Mouse (Mus musculus) right cerebral cortex, postnatal 14 days (tissue): ENCODE data around the gene Cadm1.

ENCODE experiments used
- DNase-seq: peaks from one replicate; pipeline ENCODE4 v3.0.0; 2022

The Cadm1 gene

DNA sequence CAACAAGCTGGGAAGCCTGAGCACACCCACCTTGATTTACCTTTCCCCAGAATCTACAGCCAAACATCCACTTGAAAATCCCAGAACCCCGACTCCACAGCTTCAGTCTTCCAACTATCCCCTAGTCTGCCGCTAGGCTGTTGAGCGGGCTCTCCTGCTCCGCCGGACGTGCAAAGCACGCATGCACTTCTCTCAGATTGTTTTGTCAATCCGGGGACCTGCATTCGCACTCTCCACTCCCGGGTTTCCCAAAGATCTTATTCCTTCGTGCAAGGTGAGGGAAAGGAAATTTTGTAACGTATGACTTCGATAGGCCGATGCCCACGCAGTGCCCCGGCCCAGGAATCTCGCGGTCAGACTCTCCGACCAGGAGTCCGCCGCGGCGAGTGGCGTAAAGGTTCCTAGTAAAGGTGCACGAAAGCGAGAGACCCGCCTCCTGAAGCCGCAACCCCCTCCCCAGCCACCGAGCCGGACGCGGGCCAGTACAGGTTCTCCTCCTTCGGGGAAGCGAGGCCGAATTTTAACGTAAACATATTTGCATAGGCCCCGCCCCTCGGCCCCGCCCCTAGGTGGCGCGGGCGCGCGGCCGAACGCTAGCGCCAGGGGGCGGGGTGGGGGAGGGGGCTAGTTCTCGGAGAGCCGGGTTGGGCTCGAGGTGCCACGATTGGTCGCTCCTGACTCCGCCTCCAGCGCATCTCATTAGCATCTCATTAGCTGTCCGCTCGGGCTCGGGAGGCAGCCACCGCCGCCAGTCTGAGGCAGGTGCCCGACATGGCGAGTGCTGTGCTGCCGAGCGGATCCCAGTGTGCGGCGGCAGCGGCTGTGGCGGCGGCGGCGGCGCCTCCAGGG lies at the start of gene Cadm1:
Gene Cadm1, plus strand, starts transcription at position 572 of the 849 bp plus-strand sequence.
- DNase-seq = peak; percentile 94

DNA sequence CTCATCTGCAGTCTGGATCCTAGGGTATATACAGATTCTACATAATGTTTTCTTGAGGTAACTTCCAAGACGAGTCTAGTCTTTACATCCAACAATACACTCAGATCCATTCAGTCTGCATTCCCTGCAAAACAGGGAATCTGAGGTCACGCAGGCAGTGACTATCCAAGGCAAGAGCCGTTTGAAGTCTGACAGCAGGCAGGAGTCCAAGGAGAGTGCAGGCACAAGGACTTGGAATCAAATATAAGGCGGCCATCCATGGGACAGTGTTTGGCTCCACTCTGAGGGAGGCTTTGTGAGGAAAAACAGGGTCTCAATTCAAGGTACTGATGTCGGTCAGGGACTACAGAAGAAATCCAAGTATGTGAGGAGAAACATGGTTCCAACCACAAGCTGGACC lies 45.5 kb upstream of the Cadm1 start:
- no peak for DNase-seq

DNA sequence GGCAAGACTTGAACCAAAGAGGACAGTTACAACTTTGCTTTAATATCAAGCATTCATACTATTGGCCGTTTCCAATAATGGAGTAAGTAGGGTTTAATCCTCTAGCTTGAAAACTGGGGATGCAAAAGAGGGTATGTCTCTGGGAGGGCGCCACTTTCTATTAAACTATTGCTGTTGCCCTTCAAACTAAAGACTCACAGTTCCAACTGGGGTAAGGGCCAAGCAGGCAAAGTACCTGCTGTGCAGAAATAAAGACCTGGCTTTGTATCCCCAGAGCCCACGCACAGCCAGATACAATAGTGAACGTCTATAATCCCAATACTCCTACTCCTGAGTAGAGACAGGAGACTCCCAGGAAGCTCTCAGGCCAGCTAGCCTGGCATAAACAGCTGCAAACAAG lies 44.8 kb upstream of the Cadm1 start:
- no peak for DNase-seq

DNA sequence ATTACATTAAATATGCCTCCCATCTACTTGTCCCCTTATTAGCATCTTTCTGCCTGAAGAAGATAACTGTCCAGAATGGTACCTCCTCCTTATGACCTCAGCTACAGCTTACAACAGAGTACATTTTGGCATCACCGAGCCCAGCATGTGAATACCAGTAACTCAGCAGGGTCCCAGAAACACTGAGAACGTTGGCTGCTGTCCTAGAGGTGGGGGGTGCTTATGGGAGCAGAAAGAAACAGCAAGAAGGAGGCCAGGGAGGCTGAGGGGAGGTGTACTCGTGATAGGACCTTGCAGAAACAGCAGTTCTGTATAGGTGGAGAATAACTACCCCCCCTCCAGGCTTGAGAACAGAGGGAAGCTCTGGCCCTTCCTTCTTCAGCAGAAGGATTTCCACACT lies 30.2 kb upstream of the Cadm1 start:
- DNase-seq = no peak

DNA sequence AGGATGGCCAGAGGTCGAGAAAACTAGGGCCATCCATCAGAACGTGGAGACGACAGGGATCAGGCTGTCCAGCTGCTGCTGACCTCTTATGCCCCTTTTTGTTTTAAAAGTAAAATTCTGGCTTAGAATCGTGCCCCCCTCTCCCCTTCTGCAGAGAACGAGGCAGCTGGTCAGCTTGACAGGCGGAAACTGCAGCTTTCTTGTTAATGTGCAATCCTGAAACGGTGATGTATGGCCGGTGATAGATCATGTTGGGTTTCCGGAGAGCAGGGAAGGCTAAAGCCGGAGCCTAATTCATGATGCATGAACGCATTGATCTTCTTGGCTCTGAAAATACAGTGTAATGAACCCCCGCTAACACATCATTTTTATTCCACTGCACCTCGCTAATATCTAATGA lies 24.0 kb upstream of the Cadm1 start:
- no peak for DNase-seq

DNA sequence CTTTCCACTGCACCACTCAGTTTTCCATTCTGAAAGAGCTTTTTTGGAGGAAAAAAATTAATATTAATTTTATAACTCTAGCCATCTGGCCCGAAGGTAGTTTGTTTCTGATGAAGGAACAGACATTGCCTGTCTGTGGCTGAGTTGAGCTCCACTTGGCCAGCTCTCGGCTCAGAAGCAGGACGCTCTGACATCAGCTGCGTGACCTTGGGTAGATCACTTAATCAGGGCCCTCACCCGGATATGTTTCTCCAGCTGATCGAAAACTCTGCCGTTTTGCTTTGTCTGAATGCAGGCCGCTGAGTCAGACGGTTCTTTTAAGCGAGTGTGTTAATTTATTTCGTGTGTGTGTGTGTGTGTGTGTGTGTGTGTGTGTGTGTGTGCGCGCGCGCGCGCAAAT lies 23.1 kb upstream of the Cadm1 start:
- DNase-seq = no peak

DNA sequence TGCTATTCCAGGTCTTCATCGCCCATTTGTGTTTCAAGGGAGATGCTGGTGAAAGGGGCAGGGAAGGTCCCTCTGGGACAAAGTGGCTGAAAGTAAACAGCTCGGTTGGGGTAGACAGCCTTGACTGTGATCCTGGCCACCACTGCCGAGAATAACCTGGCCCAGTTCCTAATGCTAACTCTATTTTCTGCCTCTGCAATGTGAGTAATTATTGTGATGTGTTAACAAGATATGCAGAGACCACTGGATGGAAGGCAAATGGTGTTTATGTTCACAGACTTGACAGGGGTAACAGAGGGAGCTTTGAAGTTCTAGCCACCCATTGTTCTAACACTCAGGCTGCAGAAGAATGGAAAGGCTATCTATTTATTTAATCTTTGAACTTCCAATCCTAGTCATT lies 21.9 kb upstream of the Cadm1 start:
- no peak for DNase-seq

DNA sequence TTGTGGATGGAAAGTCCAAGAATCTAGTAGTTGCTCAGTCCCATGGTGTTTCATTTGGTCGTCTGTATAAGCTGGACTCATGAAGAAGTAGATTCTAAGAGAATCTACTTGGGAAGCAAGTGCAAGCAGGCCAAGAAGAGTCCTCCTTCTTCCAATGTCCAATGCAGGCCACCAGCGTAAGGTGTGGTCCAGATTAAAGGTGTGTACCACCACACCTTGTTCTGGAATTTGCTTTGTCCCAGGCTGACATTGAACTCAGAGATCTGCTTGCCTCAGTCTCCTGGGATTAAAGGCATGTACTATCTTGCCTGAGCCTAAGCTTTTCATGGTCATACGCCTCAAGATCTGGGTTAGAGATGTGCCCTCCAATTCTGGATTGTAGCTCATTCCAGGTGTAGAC lies 17.5 kb upstream of the Cadm1 start:
- no peak for DNase-seq

DNA sequence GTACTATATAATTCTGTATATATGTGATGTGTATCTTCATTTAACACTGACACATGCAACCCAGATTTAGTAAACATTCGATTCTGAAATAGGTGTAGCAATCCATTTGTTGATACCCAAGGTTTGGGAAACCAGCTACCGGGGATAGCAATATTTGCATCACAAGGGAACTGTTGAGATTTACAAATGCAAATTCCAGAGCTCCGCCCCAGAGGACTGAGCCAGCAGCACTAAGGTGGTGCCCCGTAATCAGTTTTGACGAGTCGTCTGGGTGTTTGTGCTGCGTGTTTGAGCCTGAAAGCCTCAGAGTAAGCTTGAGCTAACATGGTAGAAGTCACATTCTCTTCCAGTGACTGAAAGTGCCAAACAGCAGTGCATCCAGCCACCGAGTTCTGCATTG lies 15.7 kb upstream of the Cadm1 start:
- no peak for DNase-seq

DNA sequence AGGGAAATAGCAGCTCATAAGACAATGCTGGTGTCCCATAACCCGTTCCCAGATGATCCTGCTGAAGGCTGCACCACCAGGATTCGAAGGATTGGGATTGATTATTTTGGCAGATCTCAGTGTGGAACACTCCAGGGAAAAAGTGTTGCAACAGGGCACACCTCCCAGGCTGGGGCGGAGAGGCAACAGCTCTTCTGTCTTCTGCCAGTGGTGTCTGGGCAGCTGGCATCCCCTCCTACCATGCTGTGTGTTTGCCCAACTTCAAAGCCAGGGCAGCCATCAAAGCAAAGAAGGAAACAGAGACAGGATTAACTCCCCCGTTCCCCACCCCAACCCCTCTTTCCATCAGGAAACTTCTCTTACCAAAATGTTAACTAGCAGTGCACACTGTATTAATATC lies 13.7 kb upstream of the Cadm1 start:
- DNase-seq = no peak

DNA sequence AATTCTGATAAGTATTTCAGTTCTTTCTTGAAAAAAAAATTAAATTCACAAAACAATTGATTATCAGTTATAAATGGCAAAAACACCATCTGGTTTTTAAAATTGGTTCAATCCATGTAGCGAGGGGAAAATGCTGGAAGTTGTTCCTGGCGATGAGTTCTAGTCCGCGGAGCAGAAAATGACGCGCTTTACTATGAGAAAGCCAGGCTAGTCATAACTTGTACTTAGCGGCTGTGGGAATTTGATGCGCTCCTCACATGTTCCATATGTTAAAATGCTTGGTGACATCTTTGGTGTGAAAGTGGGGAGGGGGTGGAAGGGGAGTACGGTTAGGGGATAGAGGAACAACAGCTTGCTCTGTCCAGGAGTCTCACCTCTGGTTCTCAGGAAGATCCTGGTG lies 2.7 kb upstream of the Cadm1 start:
- DNase-seq = no peak

DNA sequence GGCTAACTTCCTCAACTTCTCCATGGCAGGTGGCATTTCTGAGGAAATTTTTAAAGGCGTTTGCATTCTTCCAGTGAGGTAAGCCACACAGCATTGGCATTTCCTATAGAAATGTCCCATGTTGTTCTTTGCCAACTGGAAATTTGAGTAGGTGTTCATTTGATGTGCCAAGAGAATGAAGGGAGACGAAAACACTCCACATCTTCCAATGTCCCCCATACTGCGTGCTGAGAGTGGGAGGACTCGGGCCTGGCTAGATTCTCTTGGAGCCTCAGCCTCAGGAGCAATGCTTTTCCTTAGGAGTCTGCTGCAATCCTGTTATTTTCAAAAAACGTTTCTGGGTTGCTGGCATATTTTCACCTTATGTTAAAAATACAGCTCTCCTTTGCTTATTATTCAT lies 2.2 kb upstream of the Cadm1 start:
- DNase-seq = no peak

DNA sequence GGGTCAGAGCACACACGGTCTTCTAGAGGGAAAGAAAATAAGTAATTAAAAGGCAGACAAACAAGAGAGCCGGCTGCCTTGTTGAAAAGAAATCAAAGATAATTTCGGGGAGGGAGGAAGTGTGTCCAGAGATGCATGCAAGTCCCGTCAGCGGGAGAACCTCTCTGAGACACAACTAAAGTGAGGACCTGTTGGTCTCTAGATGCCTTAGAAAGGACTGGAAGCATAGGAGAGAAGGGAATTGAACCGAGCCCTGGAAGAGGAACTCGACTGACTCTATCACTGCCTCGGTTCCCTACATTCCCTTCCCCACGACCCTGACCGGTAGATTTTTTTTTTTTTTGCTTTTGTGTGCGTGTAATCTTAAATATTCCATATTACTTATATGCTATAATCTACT lies 791 bp upstream of the Cadm1 start:
- no peak for DNase-seq

DNA sequence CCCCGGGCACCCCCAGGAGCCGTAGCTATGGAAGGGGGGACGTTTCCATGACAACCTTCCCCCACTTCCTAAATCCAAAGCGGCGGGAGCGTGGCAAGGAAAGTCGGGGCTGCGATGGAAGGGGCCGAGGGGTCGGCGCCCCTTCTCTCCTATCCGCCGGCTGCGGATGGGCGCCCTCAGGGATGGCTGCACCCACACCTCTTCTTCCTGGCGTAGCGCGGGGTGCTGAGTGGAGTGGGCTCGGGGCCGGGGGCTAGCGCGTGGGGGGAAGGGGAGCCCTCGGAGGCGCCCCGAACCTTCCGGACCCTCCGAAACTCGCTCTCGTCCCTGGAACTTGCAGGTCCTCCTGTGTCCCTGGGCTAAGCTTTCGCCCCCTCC lies 560 bp downstream of the Cadm1 start:
- DNase-seq = no peak

DNA sequence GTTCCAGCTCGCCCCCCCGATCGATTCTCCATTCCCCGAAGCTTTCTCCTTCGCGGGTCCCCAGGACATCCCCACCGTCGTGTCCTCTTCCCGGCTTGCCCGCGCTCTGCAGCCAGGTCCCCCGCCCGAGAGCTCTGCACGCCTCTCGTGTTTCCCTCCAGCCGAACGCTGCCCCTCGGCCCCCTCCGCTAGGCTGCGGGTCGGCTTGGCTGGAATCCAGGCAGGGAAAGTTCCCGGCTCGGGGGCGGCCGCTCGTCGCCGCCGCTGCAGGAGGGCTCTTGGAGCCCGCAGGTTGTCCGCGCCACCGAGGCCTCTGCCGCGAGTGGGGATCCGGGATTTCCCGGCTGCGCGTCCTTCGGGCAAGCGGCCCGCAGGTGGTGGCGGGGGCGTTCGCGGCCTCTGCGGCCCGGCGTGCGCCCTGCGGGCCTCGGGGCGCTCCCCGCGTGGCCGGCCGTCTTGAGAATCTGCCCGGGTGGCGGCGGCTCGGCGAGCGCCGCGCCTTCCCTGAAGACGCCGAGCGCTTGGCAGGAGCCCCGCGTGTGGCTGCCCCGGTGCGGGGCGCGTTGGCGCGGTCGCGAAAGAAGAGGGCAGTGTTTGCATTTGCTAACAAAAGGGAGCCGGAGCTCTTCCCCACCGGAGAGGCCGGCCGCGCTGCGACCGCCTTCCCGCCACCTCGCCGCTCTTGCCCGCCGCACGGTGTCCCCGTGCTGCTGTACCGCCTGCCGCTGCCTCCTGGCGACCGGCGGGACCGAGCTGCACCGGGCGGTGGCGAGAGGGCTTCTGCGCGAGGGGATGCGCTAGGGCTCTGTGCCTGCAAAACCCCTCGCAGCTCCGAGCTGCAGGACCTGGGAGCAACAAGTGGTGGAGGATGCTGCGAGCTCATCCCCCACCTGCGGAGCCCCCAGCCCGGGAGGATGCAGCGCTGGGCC lies 1.2 kb downstream of the Cadm1 start:
- peak; percentile 67 for DNase-seq

DNA sequence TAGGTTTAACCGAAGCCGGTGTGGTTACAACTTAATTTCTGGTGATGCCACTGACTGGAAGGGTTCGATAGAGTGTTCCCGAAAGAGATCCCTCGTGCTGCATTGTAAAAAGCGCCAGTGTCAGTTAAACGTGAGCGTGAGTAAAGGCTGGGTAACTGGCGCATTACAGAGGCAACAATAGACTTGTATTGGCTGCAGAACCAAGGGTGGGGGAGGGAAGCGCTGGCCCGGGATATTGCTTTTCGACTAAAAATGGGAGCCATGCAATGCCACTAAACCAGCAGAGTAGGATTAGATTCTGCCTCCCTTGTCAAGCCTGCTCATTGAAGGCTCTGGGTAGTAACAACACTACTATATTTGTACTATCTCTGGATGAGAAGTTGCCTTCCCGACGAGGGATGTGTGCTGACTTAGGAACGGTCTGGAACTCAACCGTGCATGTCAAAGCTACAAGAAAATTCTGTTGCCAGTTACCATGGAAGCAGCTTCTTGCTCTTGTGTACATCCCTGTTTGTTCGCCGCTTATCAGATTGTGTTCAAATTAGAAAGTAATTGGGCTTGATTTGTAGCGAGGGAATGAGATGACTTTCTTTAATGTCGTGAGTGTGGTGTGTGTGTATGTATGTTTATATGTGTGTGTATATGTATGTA lies 2.4 kb downstream of the Cadm1 start:
- DNase-seq = no peak

DNA sequence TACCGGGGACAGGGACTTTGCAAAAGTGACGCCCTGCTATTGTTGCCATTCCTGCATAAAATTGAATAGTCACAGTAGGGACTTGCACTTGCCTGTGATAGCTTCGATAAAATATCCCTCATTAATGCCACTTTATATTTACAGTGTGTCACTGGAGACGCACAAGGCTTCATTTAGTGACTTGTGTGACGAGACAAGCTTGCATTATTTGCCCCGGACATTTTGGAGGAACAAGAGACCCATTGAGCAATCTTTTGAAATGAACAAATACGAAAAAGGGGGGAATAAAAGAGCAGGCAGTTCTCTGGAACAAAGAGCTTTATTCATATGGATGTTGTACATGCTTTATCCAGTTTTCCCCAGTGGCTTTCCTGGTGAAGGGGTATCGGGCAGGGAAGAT lies 3.5 kb downstream of the Cadm1 start:
- DNase-seq = no peak

DNA sequence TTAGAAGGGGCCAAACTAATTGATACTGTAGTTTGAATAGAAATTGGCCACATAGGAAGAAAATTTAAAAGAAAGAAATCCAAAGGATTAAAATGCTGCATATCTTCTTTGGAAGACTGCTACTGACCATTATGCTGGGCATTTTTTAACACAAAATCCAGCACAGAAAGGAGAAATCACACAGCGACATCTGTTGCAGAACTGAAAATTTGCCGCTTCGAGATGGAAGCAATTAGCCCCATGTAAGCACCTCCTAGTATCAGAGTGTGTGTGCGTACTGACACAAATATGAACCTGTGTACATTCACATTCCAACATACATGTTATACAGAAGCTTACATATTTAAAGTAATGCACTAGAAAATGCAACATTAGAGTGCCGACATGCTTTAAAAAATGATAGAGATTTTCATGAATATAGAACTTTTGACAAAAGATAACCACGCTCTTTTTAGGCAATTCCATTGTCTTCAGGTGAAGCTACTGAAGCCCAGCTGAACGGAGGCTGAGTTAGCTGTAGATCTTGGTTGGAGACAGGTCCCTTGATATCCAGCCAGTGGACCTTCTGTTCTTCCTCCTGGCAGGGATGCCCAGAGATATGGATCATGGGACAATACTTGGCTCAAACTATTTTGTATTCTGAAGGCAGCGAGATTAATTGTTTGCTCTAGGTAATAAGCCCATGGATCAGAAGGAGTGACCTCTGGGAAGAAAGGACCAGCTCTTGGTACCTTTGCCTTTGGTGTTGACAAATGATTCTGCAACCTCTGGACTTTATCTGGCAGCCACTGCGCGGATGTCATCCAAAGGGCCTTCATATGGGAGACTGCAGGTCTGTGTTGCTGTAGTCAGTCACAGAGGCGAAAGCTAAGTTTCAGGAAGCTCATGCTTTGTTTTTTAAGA lies 4.9 kb downstream of the Cadm1 start:
- no peak for DNase-seq

DNA sequence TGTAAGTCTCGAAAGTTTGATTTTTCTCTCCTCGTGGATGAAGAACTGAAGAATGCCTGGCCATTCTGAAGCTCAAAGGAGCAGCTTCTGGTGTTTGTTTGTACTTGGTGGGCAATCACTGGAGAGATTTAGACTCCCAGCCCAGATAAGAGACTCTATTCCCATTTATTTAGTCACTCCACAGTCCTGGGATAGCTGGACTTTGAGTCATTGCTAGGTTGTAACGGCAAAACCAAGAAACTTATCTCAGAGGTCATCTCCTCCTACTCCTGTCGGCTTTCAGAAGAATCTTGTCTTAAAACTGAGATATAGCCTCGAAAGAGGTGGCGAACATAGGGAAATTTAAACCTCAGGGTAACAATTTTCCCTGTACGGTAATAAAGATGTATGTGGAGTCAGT lies 15.3 kb downstream of the Cadm1 start:
- no peak for DNase-seq

DNA sequence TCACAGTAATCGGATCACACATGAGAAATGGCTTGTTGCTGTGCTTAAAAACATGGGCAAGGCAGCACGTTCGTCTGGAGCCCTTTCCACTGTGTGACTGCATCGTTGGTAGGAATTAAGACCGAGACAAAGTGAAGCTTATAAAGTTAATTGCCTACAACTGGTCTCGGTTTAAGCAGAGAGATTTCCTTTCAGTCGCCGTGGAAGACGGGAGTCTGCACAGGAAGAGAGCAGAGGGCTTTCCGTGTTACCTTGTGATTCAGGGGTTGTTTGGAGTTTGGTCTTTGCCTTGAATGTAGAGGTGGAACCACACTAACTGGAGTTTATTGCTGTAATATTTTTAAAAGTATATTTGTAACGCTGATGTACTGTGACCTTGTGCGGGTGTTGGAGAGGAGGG lies 15.7 kb downstream of the Cadm1 start:
- no peak for DNase-seq

DNA sequence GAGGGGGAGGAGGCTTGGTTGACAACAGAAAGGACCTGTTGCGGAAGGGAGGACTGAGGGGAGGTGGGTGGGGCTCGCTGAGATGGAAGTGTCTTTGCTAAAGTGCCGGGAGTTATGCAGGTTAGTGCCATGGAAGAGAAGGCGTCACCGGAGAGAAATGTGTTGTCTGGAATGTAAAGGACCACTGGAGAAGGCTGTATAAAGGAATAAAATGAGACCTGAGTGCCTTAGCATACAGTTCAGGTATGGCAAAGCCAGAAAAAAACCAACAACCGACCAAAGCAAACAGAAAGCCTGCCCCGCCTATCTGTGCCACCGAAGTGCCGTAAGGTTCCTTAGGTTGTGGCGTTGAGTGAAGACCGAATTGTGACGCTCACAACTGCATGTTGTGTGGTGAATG lies 18.4 kb downstream of the Cadm1 start:
- DNase-seq = no peak

DNA sequence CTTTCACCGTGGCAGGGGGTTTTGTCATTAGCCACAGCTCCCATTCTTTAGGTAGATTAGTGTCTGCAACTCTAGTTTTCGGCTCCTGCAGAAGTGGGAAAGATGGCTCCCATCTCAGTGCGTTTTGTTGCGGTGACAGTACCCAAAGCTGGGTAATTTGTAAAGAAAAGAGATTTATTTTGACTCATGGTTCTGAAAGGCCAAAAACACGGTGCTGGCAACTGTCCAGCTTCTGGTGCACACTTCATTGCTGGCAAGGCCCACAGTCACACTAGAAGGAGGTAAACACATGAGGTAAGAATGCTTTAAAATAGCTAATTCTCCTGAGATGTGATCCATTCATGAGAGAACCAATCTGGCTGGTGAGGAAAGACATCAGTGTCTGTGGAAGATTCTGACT lies 18.9 kb downstream of the Cadm1 start:
- no peak for DNase-seq
